Mouse (Mus musculus) kidney, postnatal 10 days (tissue): ENCODE measurements at regions not wholly inside any gene's neighbourhood (a gene's known extent, or its start where the extent isn't known, plus 50 kb on each side); places are given as distances from the start of the nearest gene placed in this dataset.

Source experiments
- DNase-seq: peaks from one replicate; pipeline ENCODE4 v3.0.0; 2021; ENCODE audit warnings: mixed read lengths

- DNase-seq: no peak
These were observed 114.3 kb upstream of the Ercc6l2 start for GRCm38 (mm10) chr13:63700747-63701146.

GRCm38 (mm10) chr13:63701199-63702175 lies 113.6 kb upstream of the Ercc6l2 start:
- DNase-seq: no peak

- no peak for DNase-seq
These were observed 106.5 kb upstream of the Ercc6l2 start for GRCm38 (mm10) chr13:63708567-63708966.

GRCm38 (mm10) chr13:63713137-63713536 lies 101.9 kb upstream of the Ercc6l2 start:
- no peak for DNase-seq

GRCm38 (mm10) chr13:63716498-63716897 lies 98.5 kb upstream of the Ercc6l2 start:
- no peak for DNase-seq

- DNase-seq: no peak
These were observed 97.8 kb upstream of the Ercc6l2 start for GRCm38 (mm10) chr13:63717249-63717648.

- no peak for DNase-seq
These were observed 96.3 kb upstream of the Ercc6l2 start for GRCm38 (mm10) chr13:63718782-63719181.

- peak; percentile 56 for DNase-seq
These were observed 95.5 kb upstream of the Ercc6l2 start for GRCm38 (mm10) chr13:63719351-63720207.

- no peak for DNase-seq
These were observed 94.4 kb upstream of the Ercc6l2 start for GRCm38 (mm10) chr13:63720610-63721009.

- no peak for DNase-seq
These were observed 93.9 kb upstream of the Ercc6l2 start for GRCm38 (mm10) chr13:63721011-63721625.

- DNase-seq: no peak
These were observed 90.7 kb upstream of the Ercc6l2 start for GRCm38 (mm10) chr13:63724293-63724692.

GRCm38 (mm10) chr13:63724843-63725582 lies 90.0 kb upstream of the Ercc6l2 start:
- no peak for DNase-seq

- DNase-seq: no peak
These were observed 89.0 kb upstream of the Ercc6l2 start for GRCm38 (mm10) chr13:63726035-63726434.

GRCm38 (mm10) chr13:63726509-63726908 lies 88.5 kb upstream of the Ercc6l2 start:
- DNase-seq: no peak

GRCm38 (mm10) chr13:63735739-63736138 lies 79.3 kb upstream of the Ercc6l2 start:
- no peak for DNase-seq

- DNase-seq: no peak
These were observed 73.2 kb upstream of the Ercc6l2 start for GRCm38 (mm10) chr13:63741879-63742278.

GRCm38 (mm10) chr13:63748788-63749187 lies 66.3 kb upstream of the Ercc6l2 start:
- DNase-seq: no peak

GRCm38 (mm10) chr13:63749997-63750396 lies 65.0 kb upstream of the Ercc6l2 start:
- peak; percentile 38 for DNase-seq

GRCm38 (mm10) chr13:63751196-63751595 lies 63.8 kb upstream of the Ercc6l2 start:
- DNase-seq: no peak

GRCm38 (mm10) chr13:63757061-63757460 lies 58.0 kb upstream of the Ercc6l2 start:
- no peak for DNase-seq

- no peak for DNase-seq
These were observed 53.5 kb upstream of the Ercc6l2 start for GRCm38 (mm10) chr13:63761542-63761941.
